Mouse (Mus musculus) embryonic facial prominence, embryonic 15.5 days (tissue): ENCODE measurements at regions not wholly inside any gene's neighbourhood (a gene's known extent, or its start where the extent isn't known, plus 50 kb on each side); places are given as distances from the start of the nearest gene placed in this dataset.

Source experiments
- ATAC-seq: fragments of 200-750 bp; cut with Nextera tagmentation; 2 replicates; pipeline ENCODE4 v1.8.0; 2017; ENCODE audit warnings: low read depth, moderate TSS enrichment; ENCODE audit not compliant: insufficient number of reproducible peaks, low FRiP score, low TSS enrichment
- H3K27ac ChIP-seq: fragments of 300-500 bp; sonication (generic); replicated peaks from 2 replicates; pipeline ENCODE4 v1.5.1; 2015; ENCODE audit warnings: mild to moderate bottlenecking, inconsistent platforms
- H3K27me3 ChIP-seq: fragments of 300-500 bp; sonication (generic); 2 replicates; pipeline ENCODE4 v1.6.1; 2015; ENCODE audit warnings: inconsistent platforms
- H3K36me3 ChIP-seq: fragments of 300-500 bp; sonication (generic); 2 replicates; pipeline ENCODE4 v1.6.1; 2015; ENCODE audit warnings: mild to moderate bottlenecking, inconsistent platforms
- H3K4me1 ChIP-seq: fragments of 300-500 bp; sonication (generic); 2 replicates; pipeline ENCODE4 v1.6.1; 2015; ENCODE audit warnings: inconsistent platforms
- H3K4me2 ChIP-seq: fragments of 300-500 bp; sonication (generic); replicated peaks from 2 replicates; pipeline ENCODE4 v1.6.1; 2015; ENCODE audit warnings: mild to moderate bottlenecking, inconsistent platforms
- H3K4me3 ChIP-seq: fragments of 300-500 bp; sonication (generic); replicated peaks from 2 replicates; pipeline ENCODE4 v1.5.1; 2015; ENCODE audit warnings: mild to moderate bottlenecking, inconsistent platforms
- H3K9ac ChIP-seq: fragments of 300-500 bp; sonication (generic); 2 replicates; pipeline ENCODE4 v1.6.1; 2015; ENCODE audit warnings: inconsistent platforms
- H3K9me3 ChIP-seq: fragments of 300-500 bp; sonication (generic); replicated peaks from 2 replicates; pipeline ENCODE4 v1.6.1; 2016; ENCODE audit warnings: inconsistent platforms
- WGBS: fragments of 180-500 bp; shearing (Covaris S2); methylation state at CpG from one replicate; pipeline ENCODE4 v1.1.7; 2015; 5-methylcytosine and 5-hydroxymethylcytosine counted together

GRCm38 (mm10) chr5:43116821-43117220, 116.1 kb upstream of the Cpeb2 start:
- 62% methylated on average over 7 of the region's 7 CpGs for WGBS
- H3K4me3 ChIP-seq: no peak overlapping the region
- no peaks in the 10 kb centered on the region for H3K36me3 ChIP-seq
- H3K9me3 ChIP-seq: no peaks in the 10 kb centered on the region
- no peaks in the 10 kb centered on the region for H3K27me3 ChIP-seq
- no peak for ATAC-seq
- H3K27ac ChIP-seq: no peak overlapping the region
- H3K9ac ChIP-seq: no peak overlapping the region
- H3K4me1 ChIP-seq: no peaks in the 10 kb centered on the region
- no peak overlapping the region for H3K4me2 ChIP-seq

DNA sequence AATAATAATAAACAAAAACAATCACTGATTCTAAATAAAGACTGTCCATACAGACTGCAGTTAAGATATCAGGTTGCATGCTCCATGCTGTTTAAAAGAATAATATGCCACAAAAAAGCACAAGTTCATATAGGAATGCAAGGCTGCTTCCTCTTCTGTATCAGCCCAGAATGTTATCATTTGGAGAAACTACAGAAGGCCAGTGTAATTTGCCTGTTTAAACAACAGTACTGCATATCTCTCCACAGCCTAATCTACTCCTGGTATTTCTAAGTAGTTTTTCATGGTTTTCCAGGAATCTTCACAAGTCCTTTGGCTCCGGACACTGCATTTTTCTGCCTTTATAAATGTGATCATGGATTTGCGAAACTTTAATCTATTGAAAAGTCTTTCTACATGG, 111.9 kb upstream of the Cpeb2 start:
- H3K4me3 ChIP-seq: no peak overlapping the region
- H3K4me2 ChIP-seq: no peak overlapping the region
- no peaks in the 10 kb centered on the region for H3K9me3 ChIP-seq
- H3K27me3 ChIP-seq: no peaks in the 10 kb centered on the region
- no peaks in the 10 kb centered on the region for H3K36me3 ChIP-seq
- no peak overlapping the region for H3K9ac ChIP-seq
- 81% methylated on average over 2 of the region's 2 CpGs for WGBS
- no peak overlapping the region for H3K27ac ChIP-seq
- no peak for ATAC-seq
- H3K4me1 ChIP-seq: no peaks in the 10 kb centered on the region

DNA sequence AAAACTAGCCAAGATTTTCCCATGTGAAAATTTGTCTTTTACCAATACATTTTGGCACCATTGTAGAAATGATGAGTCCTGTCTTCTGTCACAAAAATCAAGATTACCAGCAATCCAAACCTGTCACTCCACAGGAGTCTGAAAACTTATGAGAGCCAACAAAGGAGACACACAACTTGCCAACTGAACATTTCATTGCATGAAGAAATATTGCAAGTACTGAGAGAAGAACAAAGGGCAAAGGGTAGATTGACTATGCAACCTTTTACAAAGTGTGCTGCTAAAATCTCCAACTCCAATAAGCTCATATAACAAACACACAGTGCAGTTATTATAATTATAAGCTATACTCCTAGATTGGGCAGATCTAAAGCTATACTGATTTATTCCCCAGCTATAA, 108.7 kb upstream of the Cpeb2 start:
- no peak overlapping the region for H3K4me2 ChIP-seq
- H3K36me3 ChIP-seq: no peaks in the 10 kb centered on the region
- H3K4me1 ChIP-seq: no peaks in the 10 kb centered on the region
- H3K27ac ChIP-seq: no peak overlapping the region
- no peaks in the 10 kb centered on the region for H3K9me3 ChIP-seq
- no peaks in the 10 kb centered on the region for H3K27me3 ChIP-seq
- no peak overlapping the region for H3K9ac ChIP-seq
- no peak for ATAC-seq
- H3K4me3 ChIP-seq: no peak overlapping the region

GRCm38 (mm10) chr5:43125774-43126536, 107.0 kb upstream of the Cpeb2 start:
- no peak overlapping the region for H3K27ac ChIP-seq
- no peaks in the 10 kb centered on the region for H3K36me3 ChIP-seq
- ATAC-seq: no peak
- no peaks in the 10 kb centered on the region for H3K4me1 ChIP-seq
- H3K9me3 ChIP-seq: no peaks in the 10 kb centered on the region
- H3K4me2 ChIP-seq: no peak overlapping the region
- H3K9ac ChIP-seq: no peak overlapping the region
- H3K27me3 ChIP-seq: no peaks in the 10 kb centered on the region
- H3K4me3 ChIP-seq: no peak overlapping the region
- 72% methylated on average over 3 of the region's 3 CpGs for WGBS

GRCm38 (mm10) chr5:43130377-43130776, 102.6 kb upstream of the Cpeb2 start:
- 71% methylated on average over 4 of the region's 4 CpGs for WGBS
- no peak for ATAC-seq
- Histone ChIP-seq H3K4me1 (no peaks in the 10 kb centered on the region), H3K27ac (no peak overlapping the region), H3K36me3 (no peaks in the 10 kb centered on the region), H3K27me3 (no peaks in the 10 kb centered on the region), H3K9me3 (no peaks in the 10 kb centered on the region), H3K4me3 (no peak overlapping the region), H3K9ac (no peak overlapping the region), H3K4me2 (no peak overlapping the region)

DNA sequence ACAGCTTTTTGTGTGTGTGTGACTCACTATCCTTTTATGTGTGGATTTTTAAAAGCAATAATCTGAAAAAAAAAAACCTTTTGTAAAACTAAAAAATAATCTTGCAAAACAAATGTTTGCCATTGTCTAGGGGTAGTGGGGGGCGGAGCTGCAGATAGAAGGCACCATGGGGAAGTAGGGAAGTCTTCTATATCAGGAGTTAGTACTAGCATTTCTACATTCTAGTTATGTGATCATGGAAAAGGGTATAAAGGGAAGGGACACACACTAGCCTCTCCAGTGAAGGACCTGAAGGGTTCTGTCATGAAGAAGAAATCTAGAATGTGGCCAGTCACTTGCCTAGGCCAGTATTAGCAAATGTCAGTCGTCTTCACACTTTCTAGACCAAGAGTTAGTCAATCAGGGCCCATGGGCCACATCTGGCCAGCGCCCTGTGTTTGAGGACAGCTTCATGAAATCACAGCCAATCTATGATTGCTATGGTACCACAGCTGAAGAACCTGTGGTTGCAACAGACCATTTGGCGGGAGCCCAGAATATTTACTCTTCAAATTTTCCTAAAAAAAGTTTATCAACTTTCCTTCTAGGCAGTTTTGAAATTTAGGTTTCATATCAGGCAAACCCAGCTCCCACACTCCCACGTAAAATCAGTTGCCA, 101.9 kb upstream of the Cpeb2 start:
- H3K27ac ChIP-seq: no peak overlapping the region
- ATAC-seq: no peak
- H3K36me3 ChIP-seq: no peaks in the 10 kb centered on the region
- H3K9me3 ChIP-seq: no peaks in the 10 kb centered on the region
- no peaks in the 10 kb centered on the region for H3K27me3 ChIP-seq
- WGBS: 92% methylated on average over 5 of the region's 5 CpGs
- H3K4me1 ChIP-seq: no peaks in the 10 kb centered on the region
- H3K4me2 ChIP-seq: no peak overlapping the region
- no peak overlapping the region for H3K4me3 ChIP-seq
- H3K9ac ChIP-seq: no peak overlapping the region

GRCm38 (mm10) chr5:43133672-43134071, 99.3 kb upstream of the Cpeb2 start:
- no peaks in the 10 kb centered on the region for H3K9me3 ChIP-seq
- no peaks in the 10 kb centered on the region for H3K36me3 ChIP-seq
- H3K4me1 ChIP-seq: no peaks in the 10 kb centered on the region
- H3K27ac ChIP-seq: no peak overlapping the region
- ATAC-seq: no peak
- no peak overlapping the region for H3K4me2 ChIP-seq
- H3K27me3 ChIP-seq: no peaks in the 10 kb centered on the region
- 64% methylated on average over 3 of the region's 3 CpGs for WGBS
- no peak overlapping the region for H3K4me3 ChIP-seq
- no peak overlapping the region for H3K9ac ChIP-seq

- Histone ChIP-seq H3K36me3 (no peaks in the 10 kb centered on the region), H3K4me1 (no peaks in the 10 kb centered on the region), H3K4me3 (no peak overlapping the region), H3K9ac (no peak overlapping the region), H3K27me3 (no peaks in the 10 kb centered on the region), H3K4me2 (no peak overlapping the region), H3K27ac (no peak overlapping the region), H3K9me3 (no peaks in the 10 kb centered on the region)
- no peak for ATAC-seq
- WGBS: 88% methylated on average over 4 of the region's 4 CpGs
Observed at GRCm38 (mm10) chr5:43136142-43136541, 96.8 kb upstream of the Cpeb2 start.

GRCm38 (mm10) chr5:43137777-43138176, 95.2 kb upstream of the Cpeb2 start:
- Histone ChIP-seq H3K27ac (no peak overlapping the region), H3K36me3 (no peaks in the 10 kb centered on the region), H3K4me3 (no peak overlapping the region), H3K4me2 (no peak overlapping the region), H3K27me3 (no peaks in the 10 kb centered on the region), H3K9ac (no peak overlapping the region), H3K4me1 (no peaks in the 10 kb centered on the region), H3K9me3 (no peaks in the 10 kb centered on the region)
- ATAC-seq: no peak
- WGBS: 72% methylated on average over 5 of the region's 5 CpGs

DNA sequence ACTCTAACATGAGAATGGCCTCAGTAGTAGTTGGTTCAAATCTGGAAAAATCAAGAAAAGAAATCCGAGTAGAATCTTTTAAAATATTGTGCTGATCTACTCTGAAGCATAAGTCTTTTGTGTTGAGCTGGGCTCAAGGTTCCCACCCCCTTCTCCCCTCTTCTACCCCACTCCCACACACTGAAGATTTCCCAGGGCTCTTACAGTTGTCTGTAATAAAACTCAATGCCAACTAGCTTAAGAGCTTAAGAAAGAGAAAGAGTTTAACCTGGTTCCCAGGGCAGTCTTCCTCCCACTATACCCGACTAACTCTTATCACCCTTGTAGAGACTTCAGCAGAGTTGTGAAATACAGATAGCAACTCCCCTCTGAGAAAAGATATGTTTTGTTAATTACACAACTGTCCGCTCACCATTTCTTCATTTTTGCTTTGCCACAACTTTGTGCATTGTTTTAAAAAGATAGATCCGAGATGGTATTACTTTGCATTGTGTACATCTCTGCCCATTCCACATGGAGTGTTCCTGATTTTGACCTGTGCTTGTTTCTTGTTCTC, 94.0 kb upstream of the Cpeb2 start:
- WGBS: 76% methylated on average over 4 of the region's 4 CpGs
- ATAC-seq: no peak
- Histone ChIP-seq H3K4me1 (no peaks in the 10 kb centered on the region), H3K9me3 (no peaks in the 10 kb centered on the region), H3K4me3 (no peak overlapping the region), H3K9ac (no peak overlapping the region), H3K27ac (no peak overlapping the region), H3K36me3 (no peaks in the 10 kb centered on the region), H3K27me3 (no peaks in the 10 kb centered on the region), H3K4me2 (no peak overlapping the region)

- 68% methylated on average over 1 of the region's 1 CpGs for WGBS
Observed at GRCm38 (mm10) chr5:43139813-43140212, 93.2 kb upstream of the Cpeb2 start.

GRCm38 (mm10) chr5:43145939-43146338, 87.0 kb upstream of the Cpeb2 start:
- Histone ChIP-seq H3K9ac (no peak overlapping the region), H3K9me3 (no peaks in the 10 kb centered on the region), H3K4me2 (no peak overlapping the region), H3K4me3 (no peak overlapping the region), H3K27me3 (no peaks in the 10 kb centered on the region), H3K27ac (no peak overlapping the region), H3K36me3 (no peaks in the 10 kb centered on the region), H3K4me1 (0 out of 2 replicates have a peak, but pooled peaks cover 4% of the 10 kb centered on the region)
- no peak for ATAC-seq
- WGBS: 78% methylated on average over 6 of the region's 6 CpGs

More at GRCm38 (mm10) chr5:43139813-43140212, 93.2 kb upstream of the Cpeb2 start:
- H3K36me3 ChIP-seq: no peaks in the 10 kb centered on the region
- no peak overlapping the region for H3K9ac ChIP-seq
- H3K9me3 ChIP-seq: no peaks in the 10 kb centered on the region
- H3K27ac ChIP-seq: no peak overlapping the region
- no peak overlapping the region for H3K4me3 ChIP-seq
- H3K27me3 ChIP-seq: no peaks in the 10 kb centered on the region
- no peak for ATAC-seq
- H3K4me1 ChIP-seq: no peaks in the 10 kb centered on the region
- no peak overlapping the region for H3K4me2 ChIP-seq
